21 mouse cellular contexts compared by ENCODE assay signal in the genomic region with DNA sequence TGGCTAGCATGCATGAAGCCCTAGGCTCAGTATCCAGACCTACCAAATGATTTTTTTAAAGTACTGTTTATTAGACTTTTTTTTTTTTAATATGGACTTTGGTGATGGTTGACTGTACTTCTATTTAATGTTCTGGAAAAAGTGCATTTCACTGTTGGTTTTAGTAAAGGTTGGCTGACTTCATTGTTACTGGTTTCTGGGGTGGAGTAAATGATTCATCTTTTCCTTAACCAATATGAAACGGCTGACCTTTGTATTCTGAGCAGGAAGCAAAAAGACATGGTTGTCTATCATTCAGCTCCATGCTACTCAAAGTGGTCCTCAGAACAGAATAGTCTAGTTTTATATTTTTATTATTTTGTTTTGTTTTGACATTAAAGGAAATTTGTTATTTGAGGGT. TPM values are rescaled to one million over a fixed set of nuclear protein-coding genes. Genes with fewer than 3 reads are reported as not detected.
DNase-seq lines count a peak whose midpoint lies in the region; ATAC-seq and TF ChIP-seq lines count a peak whose summit lies in the region.
"Had no signal": no experiment of that assay in that cellular context is flagged by ENCODE, and none has a peak within 500 bp of the region (broad histone marks: within the 10 kb centered on the region; RNA-seq: fewer than 3 reads in every experiment).

No protein-coding gene starts in this region.

- H3K27me3 ChIP-seq in kidney, adult 2 months (replicated peaks; ENCODE audit: control insufficient read depth, insufficient read depth, low read length) = no peaks in the 10 kb centered on the region
- no peaks in the 10 kb centered on the region for H3K27me3 ChIP-seq in midbrain, embryonic 11.5 days (ENCODE audit: control insufficient read depth, insufficient read depth, low read length)
- H3K27me3 ChIP-seq in midbrain, embryonic 13.5 days = 0 out of 2 replicates have a peak, but pooled peaks cover 8% of the 10 kb centered on the region
- no peaks in the 10 kb centered on the region for H3K27me3 ChIP-seq in intestine, postnatal 0 days (replicated peaks; ENCODE audit: control insufficient read depth, insufficient read depth, low read length)
- H3K27me3 ChIP-seq: embryonic facial prominence, embryonic 13.5 days; forebrain, embryonic 12.5 days; heart, embryonic 13.5 days; hindbrain, embryonic 12.5 days had no signal

- 18% methylated on average over 1 of the region's 1 CpGs for WGBS in kidney, adult 2 months
- WGBS in midbrain, embryonic 11.5 days = 56% methylated on average over 1 of the region's 1 CpGs
- 38% methylated on average over 1 of the region's 1 CpGs for WGBS in midbrain, embryonic 13.5 days
- WGBS in intestine, postnatal 0 days = 26% methylated on average over 1 of the region's 1 CpGs

- H3K9me3 ChIP-seq in midbrain, embryonic 11.5 days (ENCODE audit: control insufficient read depth, low read length) = no peaks in the 10 kb centered on the region
- H3K9me3 ChIP-seq in midbrain, embryonic 13.5 days = no peaks in the 10 kb centered on the region
- no peaks in the 10 kb centered on the region for H3K9me3 ChIP-seq in intestine, postnatal 0 days (ENCODE audit: control insufficient read depth)
- H3K9me3 ChIP-seq: embryonic facial prominence, embryonic 13.5 days; forebrain, embryonic 12.5 days; heart, embryonic 13.5 days; hindbrain, embryonic 12.5 days had no signal

- no peak overlapping the region for H3K4me3 ChIP-seq in kidney, adult 2 months (ENCODE audit: insufficient read depth, low read depth, low read length)
- H3K4me3 ChIP-seq in midbrain, embryonic 11.5 days (ENCODE audit: low read depth, low read length) = no peak overlapping the region
- no peak overlapping the region for H3K4me3 ChIP-seq in midbrain, embryonic 13.5 days (replicated peaks)
- no peak overlapping the region for H3K4me3 ChIP-seq in intestine, postnatal 0 days (ENCODE audit: low read depth, low read length)
- H3K4me3 ChIP-seq: embryonic facial prominence, embryonic 13.5 days; forebrain, embryonic 12.5 days; heart, embryonic 13.5 days; hindbrain, embryonic 12.5 days had no signal

- H3K4me2 ChIP-seq in midbrain, embryonic 11.5 days = no peak overlapping the region
- H3K4me2 ChIP-seq in midbrain, embryonic 13.5 days (replicated peaks) = no peak overlapping the region
- no peak overlapping the region for H3K4me2 ChIP-seq in intestine, postnatal 0 days (replicated peaks; ENCODE audit: low read depth)
- H3K4me2 ChIP-seq: embryonic facial prominence, embryonic 13.5 days; forebrain, embryonic 12.5 days; heart, embryonic 13.5 days; hindbrain, embryonic 12.5 days had no signal

- H3K36me3 ChIP-seq in kidney, adult 2 months (ENCODE audit: control insufficient read depth, insufficient read depth, low read length) = no peaks in the 10 kb centered on the region
- H3K36me3 ChIP-seq in midbrain, embryonic 11.5 days (ENCODE audit: control insufficient read depth, insufficient read depth, low read length) = no peaks in the 10 kb centered on the region
- no peaks in the 10 kb centered on the region for H3K36me3 ChIP-seq in midbrain, embryonic 13.5 days
- no peaks in the 10 kb centered on the region for H3K36me3 ChIP-seq in intestine, postnatal 0 days (ENCODE audit: control insufficient read depth, insufficient read depth)
- H3K36me3 ChIP-seq: embryonic facial prominence, embryonic 13.5 days; forebrain, embryonic 12.5 days; heart, embryonic 13.5 days; hindbrain, embryonic 12.5 days had no signal

- TF ChIP-seq POLR2A in kidney, adult 2 months (IDR thresholded peaks at IDR 0.05; ENCODE audit: low read depth, low read length) = no peak

- H3K27ac ChIP-seq in kidney, adult 2 months (ENCODE audit: insufficient read depth, low read depth, low read length) = 0 out of 2 replicates have a peak overlapping the region, but pooled peaks have one; percentile 93
- no peak overlapping the region for H3K27ac ChIP-seq in midbrain, embryonic 11.5 days (ENCODE audit: low read depth, low read length)
- H3K27ac ChIP-seq in midbrain, embryonic 13.5 days = no peak overlapping the region
- no peak overlapping the region for H3K27ac ChIP-seq in intestine, postnatal 0 days (ENCODE audit: low read depth, low read length)
- H3K27ac ChIP-seq: embryonic facial prominence, embryonic 13.5 days; forebrain, embryonic 12.5 days; heart, embryonic 13.5 days; hindbrain, embryonic 12.5 days had no signal

- intact Hi-C loops in heart, postnatal 10 days (cut with DNase I) = no loop called here

- H3K9ac ChIP-seq in midbrain, embryonic 11.5 days (ENCODE audit: low read length) = no peak overlapping the region
- no peak overlapping the region for H3K9ac ChIP-seq in midbrain, embryonic 13.5 days (replicated peaks)
- H3K9ac ChIP-seq in intestine, postnatal 0 days (ENCODE audit: low read depth, low read length) = no peak overlapping the region
- H3K9ac ChIP-seq: embryonic facial prominence, embryonic 13.5 days; forebrain, embryonic 12.5 days; heart, embryonic 13.5 days; hindbrain, embryonic 12.5 days had no signal

- no peak for ATAC-seq in midbrain, embryonic 11.5 days (ENCODE audit: low FRiP score)
- no peak for ATAC-seq in midbrain, embryonic 13.5 days
- ATAC-seq in intestine, postnatal 0 days = no peak
- ATAC-seq: forebrain, embryonic 16.5 days; hindbrain, embryonic 16.5 days had no signal

- peaks cover 5% of the 10 kb centered on the region; the same call in 1 of the 2 replicates for H3K4me1 ChIP-seq in kidney, adult 2 months (ENCODE audit: control insufficient read depth, insufficient read depth, low read length)
- H3K4me1 ChIP-seq in midbrain, embryonic 11.5 days (ENCODE audit: control insufficient read depth, insufficient read depth, low read length) = no peaks in the 10 kb centered on the region; the same call in 1 of the 2 replicates
- no peaks in the 10 kb centered on the region for H3K4me1 ChIP-seq in midbrain, embryonic 13.5 days (replicated peaks)
- no peaks in the 10 kb centered on the region for H3K4me1 ChIP-seq in intestine, postnatal 0 days (replicated peaks; ENCODE audit: control insufficient read depth, insufficient read depth, low read length)
- H3K4me1 ChIP-seq: embryonic facial prominence, embryonic 13.5 days; hindbrain, embryonic 12.5 days had no signal

- DNase-seq in kidney, adult 2 months = peak; percentile 77
- no peak for DNase-seq in kidney, postnatal 10 days
- DNase-seq in midbrain, embryonic 11.5 days (ENCODE audit: low spot score, missing footprints) = peak; percentile 75
- DNase-seq in Muller cell, postnatal 12 days (ENCODE audit: inconsistent ontology term) = peak; percentile 29
- no peak for DNase-seq in heart, postnatal 10 days
- DNase-seq in urinary bladder, postnatal 10 days (ENCODE audit: low spot score) = no peak
- DNase-seq: adrenal gland, postnatal 25 days; cerebellum, adult 18-20 months; cerebellum, adult 9-11 months; cerebellum, postnatal 36 days; gastrocnemius, postnatal 14 days; heart, adult 11 months; heart, postnatal 4 days had no signal

- TF ChIP-seq CTCF in kidney, adult 2 months (conservative IDR thresholded peaks at IDR 0.05; ENCODE audit: insufficient read depth, insufficient read length, low read depth, low read length) = no peak
- no peak for TF ChIP-seq CTCF in intestine, postnatal 0 days (IDR thresholded peaks at IDR 0.05; ENCODE audit: low read depth)

RNA-seq across cellular contexts. Expression of a gene that starts 8.4 kb away (rescaled TPM):
- 88.3 and 98.3 TPM in 2 replicates for polyA plus RNA-seq in kidney, adult 2 months (2012; rRNA removed)
- 70.4 and 81.3 TPM in 2 replicates for polyA plus RNA-seq in midbrain, embryonic 11.5 days (2014; fragmentation: Nextera tagmentation; extraction: Ambion mirVana)
- 62.6 and 67.2 TPM in 2 replicates for polyA plus RNA-seq in midbrain, embryonic 13.5 days (2015; fragmentation: Nextera tagmentation; extraction: Ambion mirVana)
- 10 to 100 TPM; 54.2 to 55.8 TPM for total RNA-seq in heart, postnatal 10 days (2021)
- polyA plus RNA-seq in intestine, postnatal 0 days (2015; fragmentation: Nextera tagmentation; extraction: Ambion mirVana) = 484 and 527 TPM in 2 replicates

RNA-seq across cellular contexts. Expression of a gene that starts 12.8 kb away (rescaled TPM):
- polyA plus RNA-seq in kidney, adult 2 months (2012; rRNA removed) = 158 and 176 TPM in 2 replicates
- 4.2 and 5.3 TPM in 2 replicates for polyA plus RNA-seq in midbrain, embryonic 11.5 days (2014; fragmentation: Nextera tagmentation; extraction: Ambion mirVana)
- polyA plus RNA-seq in midbrain, embryonic 13.5 days (2015; fragmentation: Nextera tagmentation; extraction: Ambion mirVana) = 0.48 and 0.52 TPM in 2 replicates
- total RNA-seq in heart, postnatal 10 days (2021) = 10 to 100 TPM; 11.4 to 13.6 TPM
- polyA plus RNA-seq in intestine, postnatal 0 days (2015; fragmentation: Nextera tagmentation; extraction: Ambion mirVana) = 1.1 and 1.4 TPM in 2 replicates

Comparison
In these comparisons a context has a peak if more than half of its experiments do, and no peak if none do; other contexts are left out.
1. DNase-seq: peak in kidney, adult 2 months (single experiment), midbrain, embryonic 11.5 days (single experiment) and Muller cell, postnatal 12 days (single experiment); none in kidney, postnatal 10 days (single experiment), heart, postnatal 10 days (0 of 2) and urinary bladder, postnatal 10 days (single experiment).
2. RNA of a gene that starts 12.8 kb away (polyA plus RNA-seq): 158 to 176 TPM in kidney, adult 2 months; 4.2 to 5.3 TPM in midbrain, embryonic 11.5 days, 1.1 to 1.4 TPM in intestine, postnatal 0 days and 0.48 to 0.52 TPM in midbrain, embryonic 13.5 days; every median in the first group is over 10 times any median in the second.